Mouse (Mus musculus) megakaryocyte, embryonic 14.5 days (primary cell): ENCODE data around the gene Ssh2.

Experiments
- FLI1 ChIP-seq: IDR thresholded peaks from 2 replicates; pipeline ENCODE4 v1.6.1; 2012; ENCODE audit warnings: low read length, inconsistent platforms, mixed read lengths
- GATA1 ChIP-seq: IDR thresholded peaks from 3 replicates; pipeline ENCODE4 v1.6.1; 2012; ENCODE audit warnings: mixed read lengths, low read length, inconsistent platforms, borderline replicate concordance

DNA sequence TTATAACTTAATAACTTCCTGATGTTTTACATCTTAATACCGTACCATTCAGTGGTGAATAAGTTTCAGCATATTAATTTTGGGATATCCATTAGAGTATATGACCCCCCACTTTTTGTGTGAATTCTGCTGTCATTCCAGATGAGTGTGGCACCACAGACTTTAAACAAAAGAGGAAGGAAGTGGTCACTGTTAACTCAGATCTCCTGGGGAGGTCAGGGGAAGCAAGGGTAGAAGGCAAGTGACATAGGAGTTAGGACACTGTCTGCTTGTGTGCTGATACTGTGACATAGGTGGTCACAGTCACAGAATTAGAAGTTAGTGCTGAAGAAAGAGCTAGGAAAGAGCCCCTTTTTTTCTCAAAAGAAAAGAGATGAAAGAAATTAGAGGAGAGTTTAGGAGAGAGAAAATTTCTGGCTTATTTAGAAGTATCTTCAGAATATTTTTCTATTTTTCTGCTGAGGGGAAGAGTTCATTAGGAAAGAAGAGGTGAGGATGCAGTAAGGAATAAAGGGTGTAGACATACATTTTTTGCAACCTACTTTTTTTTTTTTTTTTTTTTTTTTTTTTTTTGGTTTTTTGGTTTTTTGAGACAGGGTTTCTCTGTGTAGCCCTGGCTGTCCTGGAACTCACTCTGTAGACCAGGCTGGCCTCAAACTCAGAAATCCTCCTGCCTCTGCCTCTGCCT, 23.7 kb downstream of the Ssh2 start:
- TF ChIP-seq GATA1 (peak; percentile 49; the same call in 1 of the 3 replicates), FLI1 (no peak)
